ENCODE assay signal across 10 mouse cellular contexts in the genomic region with DNA sequence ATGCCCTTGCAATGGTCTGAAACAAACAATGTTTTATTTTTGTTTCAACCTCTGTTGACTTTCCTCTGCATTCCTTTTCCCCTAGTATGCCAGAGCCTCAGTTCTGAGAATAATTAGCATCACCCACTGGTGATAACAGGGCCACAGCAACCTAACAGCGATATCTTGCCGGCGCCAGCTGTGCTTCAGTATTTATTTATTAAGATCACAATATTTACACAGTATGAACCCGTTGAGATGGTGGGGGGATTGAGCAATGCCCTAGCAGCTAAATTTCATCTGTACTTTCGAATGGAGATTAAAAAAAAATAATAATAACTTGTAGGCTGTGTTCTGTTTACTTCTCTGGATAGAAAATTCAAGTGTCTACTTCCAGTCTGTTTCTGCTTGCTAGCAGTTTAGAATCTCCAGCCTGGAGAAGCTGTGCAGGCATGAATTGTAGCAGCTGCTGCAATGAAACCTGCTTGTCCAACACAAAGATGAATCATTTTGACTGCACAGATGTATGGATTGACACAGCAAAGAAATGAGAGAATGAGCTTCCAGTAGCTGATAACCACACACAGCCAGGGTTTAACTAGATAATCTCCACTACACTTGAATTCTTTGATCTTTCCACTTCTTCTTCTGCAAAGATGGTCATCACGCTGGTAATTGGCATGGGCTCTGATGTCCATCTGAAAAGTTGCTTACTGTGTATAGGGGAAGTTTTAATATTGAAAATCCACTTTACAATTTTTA.
DNase-seq lines count a peak whose midpoint lies in the region; ATAC-seq and TF ChIP-seq lines count a peak whose summit lies in the region.
"Had no signal": no experiment of that assay in that cellular context is flagged by ENCODE, and none has a peak within 500 bp of the region (broad histone marks: within the 10 kb centered on the region; RNA-seq: fewer than 3 reads in every experiment).

No protein-coding gene starts in this region.

- no peaks in the 10 kb centered on the region for H3K9me3 ChIP-seq in hindbrain, embryonic 14.5 days (ENCODE audit: control insufficient read depth, low read length)
- H3K9me3 ChIP-seq in hindbrain, embryonic 11.5 days (ENCODE audit: control insufficient read depth, low read length), result no peaks in the 10 kb centered on the region
- H3K9me3 ChIP-seq: liver, embryonic 15.5 days had no signal

- H3K27ac ChIP-seq in hindbrain, embryonic 14.5 days, result peak overlapping the region; percentile 38
- no peak overlapping the region for H3K27ac ChIP-seq in hindbrain, embryonic 11.5 days (ENCODE audit: low read depth, low read length)
- H3K27ac ChIP-seq: liver, embryonic 15.5 days had no signal

- no peak for TF ChIP-seq CTCF in brain, embryonic 14.5 days (IDR thresholded peaks at IDR 0.05; ENCODE audit: borderline replicate concordance, extremely low read depth, insufficient read depth, insufficient read length)

- no peaks in the 10 kb centered on the region for H3K36me3 ChIP-seq in hindbrain, embryonic 14.5 days (replicated peaks; ENCODE audit: control insufficient read depth, insufficient read depth)
- H3K36me3 ChIP-seq in hindbrain, embryonic 11.5 days (ENCODE audit: control insufficient read depth, insufficient read depth, low read length), result no peaks in the 10 kb centered on the region
- H3K36me3 ChIP-seq: liver, embryonic 15.5 days had no signal

- H3K27me3 ChIP-seq in hindbrain, embryonic 14.5 days (ENCODE audit: control insufficient read depth, insufficient read depth, low read length), result no peaks in the 10 kb centered on the region
- H3K27me3 ChIP-seq in hindbrain, embryonic 11.5 days (ENCODE audit: control insufficient read depth, insufficient read depth, low read length), result no peaks in the 10 kb centered on the region
- H3K27me3 ChIP-seq: liver, embryonic 15.5 days had no signal

- ATAC-seq in hindbrain, embryonic 14.5 days (ENCODE audit: low FRiP score), result peak; percentile 48; the same call in 1 of the 2 replicates
- ATAC-seq in hindbrain, embryonic 11.5 days (ENCODE audit: low FRiP score), result no peak

- no peak overlapping the region for H3K4me3 ChIP-seq in hindbrain, embryonic 14.5 days (replicated peaks; ENCODE audit: low read length)
- H3K4me3 ChIP-seq in hindbrain, embryonic 11.5 days (ENCODE audit: low read depth, low read length), result no peak overlapping the region
- H3K4me3 ChIP-seq: liver, embryonic 15.5 days had no signal

- peak overlapping the region; percentile 28; the same call in 1 of the 2 replicates for H3K4me2 ChIP-seq in hindbrain, embryonic 14.5 days (replicated peaks)
- H3K4me2 ChIP-seq in hindbrain, embryonic 11.5 days (replicated peaks; ENCODE audit: low read depth, low read length), result no peak overlapping the region
- H3K4me2 ChIP-seq: liver, embryonic 15.5 days had no signal

- no peak for DNase-seq in hindbrain, embryonic 14.5 days (ENCODE audit: low spot score)
- no peak for DNase-seq in hindbrain, embryonic 11.5 days (ENCODE audit: low spot score)
- DNase-seq in brain, embryonic 14.5 days (ENCODE audit: low read depth), result peak; percentile 52
- DNase-seq in heart, postnatal 10 days, result peak; percentile 25 to 29
- peak; percentile 40 for DNase-seq in lung, postnatal 36 days
- DNase-seq in gastrocnemius, postnatal 10 days, result no peak
- DNase-seq in kidney, adult 18-20 months, result no peak
- DNase-seq in left cerebral cortex, adult 18-20 months (ENCODE audit: low spot score in 2 of 2), result no peak
- DNase-seq: cerebellum, adult 8-10 months had no signal

- H3K9ac ChIP-seq in hindbrain, embryonic 14.5 days, result no peak overlapping the region
- H3K9ac ChIP-seq in hindbrain, embryonic 11.5 days (ENCODE audit: low read depth, low read length), result no peak overlapping the region
- H3K9ac ChIP-seq: liver, embryonic 15.5 days had no signal

- intact Hi-C loops in heart, postnatal 10 days (cut with DNase I), result no loop called here

- TF ChIP-seq POLR2A in brain, embryonic 14.5 days (IDR thresholded peaks at IDR 0.05; ENCODE audit: borderline replicate concordance, extremely low read depth, insufficient read depth, insufficient read length, poor library complexity, severe bottlenecking), result no peak

- 0 out of 2 replicates have a peak, but pooled peaks cover 5% of the 10 kb centered on the region for H3K4me1 ChIP-seq in hindbrain, embryonic 14.5 days (replicated peaks; ENCODE audit: control insufficient read depth, insufficient read depth, low read length)
- H3K4me1 ChIP-seq in hindbrain, embryonic 11.5 days (replicated peaks; ENCODE audit: control insufficient read depth, insufficient read depth, low read length), result no peaks in the 10 kb centered on the region
- H3K4me1 ChIP-seq: liver, embryonic 15.5 days had no signal

- 62% methylated on average over 6 of the region's 6 CpGs for WGBS in hindbrain, embryonic 14.5 days
- 60% methylated on average over 6 of the region's 6 CpGs for WGBS in hindbrain, embryonic 11.5 days

Comparison
In these comparisons a context has a peak if more than half of its experiments do, and no peak if none do; other contexts are left out.
1. DNase-seq: peak in brain, embryonic 14.5 days (single experiment), heart, postnatal 10 days (2 of 2) and lung, postnatal 36 days (single experiment); none in hindbrain, embryonic 14.5 days (single experiment), hindbrain, embryonic 11.5 days (single experiment), gastrocnemius, postnatal 10 days (single experiment), kidney, adult 18-20 months (single experiment) and left cerebral cortex, adult 18-20 months (0 of 2).